Mouse (Mus musculus) midbrain, postnatal 0 days (tissue): Measurements from ENCODE around the gene Actrt2. TPM values are rescaled to one million over a fixed set of nuclear protein-coding genes. Genes with fewer than 3 reads are reported as not detected.
A peak's percentile ranks its signal among the peaks of the same experiment; 100 is the strongest.

Experiments used
- ATAC-seq: fragments of 200-750 bp; cut with Nextera tagmentation; 2 replicates; pipeline ENCODE4 v1.8.0; 2017; ENCODE audit warnings: moderate number of reproducible peaks, mild to moderate bottlenecking, moderate TSS enrichment, moderate library complexity; ENCODE audit not compliant: low FRiP score
- DNase-seq: peaks from one replicate; pipeline ENCODE4 v3.0.0-alpha.2; 2015; ENCODE audit warnings: low spot score
- H3K27ac ChIP-seq: fragments of 300-500 bp; sonication (generic); 2 replicates; pipeline ENCODE4 v1.5.1; 2014; ENCODE audit warnings: low read depth, mild to moderate bottlenecking, low read length, mixed read lengths
- H3K27me3 ChIP-seq: fragments of 300-500 bp; sonication (generic); 2 replicates; pipeline ENCODE4 v1.6.1; 2014; ENCODE audit warnings: low read length, control low read depth, mixed read lengths; ENCODE audit not compliant: insufficient read depth
- H3K36me3 ChIP-seq: fragments of 300-500 bp; sonication (generic); 2 replicates; pipeline ENCODE4 v1.6.1; 2014; ENCODE audit warnings: low read length, control low read depth, mixed read lengths; ENCODE audit not compliant: insufficient read depth
- H3K4me1 ChIP-seq: fragments of 300-500 bp; sonication (generic); 2 replicates; pipeline ENCODE4 v1.6.1; 2014; ENCODE audit warnings: mild to moderate bottlenecking, control low read depth, antibody characterized with exemption, low read length, mixed read lengths; ENCODE audit not compliant: insufficient read depth
- H3K4me2 ChIP-seq: fragments of 300-500 bp; sonication (generic); 2 replicates; pipeline ENCODE4 v1.6.1; 2014; ENCODE audit warnings: low read depth, mild to moderate bottlenecking, low read length, mixed read lengths; ENCODE audit not compliant: poor library complexity, severe bottlenecking
- H3K4me3 ChIP-seq: fragments of 300-500 bp; sonication (generic); 2 replicates; pipeline ENCODE4 v1.5.1; 2014; ENCODE audit warnings: low read depth, mild to moderate bottlenecking, low read length, moderate library complexity
- H3K9ac ChIP-seq: fragments of 300-500 bp; sonication (generic); replicated peaks from 2 replicates; pipeline ENCODE4 v1.6.1; 2014; ENCODE audit warnings: mild to moderate bottlenecking, low read length, moderate library complexity, mixed read lengths; ENCODE audit not compliant: poor library complexity, severe bottlenecking
- H3K9me3 ChIP-seq: fragments of 300-500 bp; sonication (generic); 2 replicates; pipeline ENCODE4 v1.6.1; 2016; ENCODE audit warnings: low read length, control low read depth
- CTCF ChIP-seq: IDR thresholded peaks from 2 replicates; pipeline ENCODE4 v1.5.1; 2016; ENCODE audit warnings: antibody characterized with exemption, mild to moderate bottlenecking
- WGBS: fragments of 180-500 bp; shearing (Covaris S2); extraction: QIAGEN DNeasy Blood & Tissue Kit; methylation state at CpG from one replicate; pipeline ENCODE4 v1.1.7; 2014; 5-methylcytosine and 5-hydroxymethylcytosine counted together
- polyA plus RNA-seq: library from polyadenylated mRNA; unstranded; fragments of >200 nt; fragmentation: Nextera tagmentation; extraction: Ambion mirVana; gene quantifications from 2 replicates; pipeline ENCODE4 v1.2.1, GENCODE M21; 2015
- total RNA-seq: library from RNA; depleted of rRNA; stranded (reverse); fragments of >200 nt; gene quantifications from 2 replicates; pipeline ENCODE4 v1.2.3, GENCODE M21; 2014

Gene Actrt2
- total and polyA plus RNA-seq, 2 experiments from 2014 or later = not detected

GRCm38 (mm10) chr4:154634470-154635240, 33.0 kb downstream of the Actrt2 start:
- H3K4me1 ChIP-seq = no peaks in the 10 kb centered on the region
- peak overlapping the region; percentile 39 for H3K4me3 ChIP-seq
- no peak for TF ChIP-seq CTCF
- WGBS = 18% methylated on average over 44 of the region's 44 CpGs
- peak overlapping the region; percentile 61 for H3K4me2 ChIP-seq
- peak overlapping the region; percentile 42; the same call in 1 of the 2 replicates for H3K9ac ChIP-seq
- ATAC-seq = no peak
- 0 out of 2 replicates have a peak overlapping the region, but pooled peaks have one; percentile 43 for H3K27ac ChIP-seq
- peaks cover 78% of the 10 kb centered on the region for H3K27me3 ChIP-seq
- DNase-seq = no peak
- H3K36me3 ChIP-seq = no peaks in the 10 kb centered on the region
- H3K9me3 ChIP-seq = no peaks in the 10 kb centered on the region

GRCm38 (mm10) chr4:154634001-154634400, 33.7 kb downstream of the Actrt2 start:
- Histone ChIP-seq H3K9me3 (no peaks in the 10 kb centered on the region), H3K4me3 (peak overlapping the region; percentile 39; the same call in 1 of the 2 replicates), H3K4me1 (no peaks in the 10 kb centered on the region), H3K27ac (no peak overlapping the region), H3K27me3 (peaks cover 77% of the 10 kb centered on the region), H3K4me2 (peak overlapping the region; percentile 61), H3K9ac (no peak overlapping the region), H3K36me3 (no peaks in the 10 kb centered on the region)
- DNase-seq (no peak), ATAC-seq (no peak)
- no peak for TF ChIP-seq CTCF
- 55% methylated on average over 3 of the region's 3 CpGs for WGBS

DNA sequence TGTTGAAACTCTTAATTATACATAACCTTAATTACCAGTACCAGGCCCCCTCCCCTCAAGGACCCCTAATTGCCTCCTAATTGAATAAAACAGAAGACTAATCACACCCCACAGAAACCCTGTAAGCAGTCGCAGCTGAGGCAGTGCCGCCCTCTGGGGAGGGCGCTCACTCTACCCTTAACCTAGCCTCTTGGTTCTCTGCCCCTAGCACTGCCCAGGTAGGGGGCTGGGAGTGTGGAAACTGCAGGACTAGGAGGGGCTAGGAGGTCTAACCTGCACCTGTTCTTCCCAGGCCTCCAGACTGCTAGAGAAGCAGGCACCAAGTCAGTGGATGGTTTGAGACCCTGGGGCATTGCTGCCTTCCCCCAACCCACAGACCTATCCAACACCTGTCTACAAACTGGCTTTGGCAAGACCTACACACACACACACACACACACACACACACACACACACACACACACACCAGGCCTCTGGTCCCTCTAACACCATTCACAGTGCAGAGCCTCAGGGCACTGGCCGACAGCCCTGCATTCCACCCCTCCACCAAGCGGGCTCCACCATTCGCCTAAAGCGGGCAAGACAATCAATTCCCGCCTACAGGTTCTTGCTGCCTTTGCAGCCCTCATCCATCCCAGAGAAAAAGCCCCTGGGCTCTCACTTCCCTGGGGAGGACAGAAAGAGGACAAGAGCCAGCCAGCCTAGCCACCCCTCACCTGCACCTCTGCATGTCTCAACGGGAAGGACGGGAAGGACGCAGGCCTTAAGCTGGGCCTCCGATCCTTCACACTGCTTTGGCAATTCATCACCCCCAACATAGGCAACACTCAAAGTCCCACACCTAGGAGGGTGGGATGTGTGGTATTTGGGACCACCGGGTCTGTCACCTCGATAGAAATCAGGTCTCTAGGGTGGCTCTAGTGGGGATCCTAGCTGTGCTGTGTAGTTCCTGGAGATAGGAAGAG, 34.6 kb downstream of the Actrt2 start:
- H3K9ac ChIP-seq = no peak overlapping the region
- peak overlapping the region; percentile 61 for H3K4me2 ChIP-seq
- H3K4me1 ChIP-seq = no peaks in the 10 kb centered on the region
- H3K4me3 ChIP-seq = no peak overlapping the region
- no peaks in the 10 kb centered on the region for H3K9me3 ChIP-seq
- TF ChIP-seq CTCF = no peak
- 60% methylated on average over 14 of the region's 14 CpGs for WGBS
- H3K36me3 ChIP-seq = no peaks in the 10 kb centered on the region
- H3K27me3 ChIP-seq = peaks cover 73% of the 10 kb centered on the region
- DNase-seq (no peak), ATAC-seq (no peak)
- no peak overlapping the region for H3K27ac ChIP-seq

DNA sequence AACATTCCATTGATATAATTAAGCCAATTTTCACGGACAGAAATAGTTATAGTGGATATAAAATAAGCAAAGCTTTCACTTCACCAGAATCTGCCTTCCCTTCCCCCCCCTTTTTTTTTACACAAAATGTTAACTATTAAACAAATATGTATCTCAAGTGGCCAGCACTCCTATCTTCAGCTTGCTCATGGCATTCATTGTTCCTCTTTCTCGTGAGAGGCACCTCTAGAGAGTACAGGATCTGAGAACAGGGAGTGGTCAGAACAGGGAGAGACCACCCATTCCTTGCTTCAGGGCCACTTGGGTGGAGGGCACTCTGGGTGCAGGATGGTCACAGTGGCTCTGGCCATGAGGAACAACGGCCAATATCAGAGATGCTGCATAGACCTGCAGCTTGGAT, 36.9 kb downstream of the Actrt2 start:
- H3K27ac ChIP-seq = no peak overlapping the region
- H3K27me3 ChIP-seq = peaks cover 51% of the 10 kb centered on the region
- H3K9me3 ChIP-seq = no peaks in the 10 kb centered on the region
- H3K4me3 ChIP-seq = no peak overlapping the region
- no peaks in the 10 kb centered on the region for H3K36me3 ChIP-seq
- ATAC-seq (no peak), DNase-seq (no peak)
- TF ChIP-seq CTCF = no peak
- no peak overlapping the region for H3K9ac ChIP-seq
- no peak overlapping the region for H3K4me2 ChIP-seq
- H3K4me1 ChIP-seq = no peaks in the 10 kb centered on the region
- WGBS = 68% methylated on average over 3 of the region's 3 CpGs

GRCm38 (mm10) chr4:154627419-154628142, 40.1 kb downstream of the Actrt2 start:
- DNase-seq = no peak
- no peak overlapping the region for H3K9ac ChIP-seq
- WGBS = 79% methylated on average over 5 of the region's 5 CpGs
- H3K27ac ChIP-seq = no peak overlapping the region
- no peak for ATAC-seq
- H3K9me3 ChIP-seq = no peaks in the 10 kb centered on the region
- no peak overlapping the region for H3K4me3 ChIP-seq
- no peaks in the 10 kb centered on the region for H3K36me3 ChIP-seq
- H3K4me2 ChIP-seq = no peak overlapping the region
- TF ChIP-seq CTCF = no peak
- H3K4me1 ChIP-seq = no peaks in the 10 kb centered on the region
- peaks cover 25% of the 10 kb centered on the region for H3K27me3 ChIP-seq
